Mouse (Mus musculus): ENCODE results near the gene Iscu. TPM values are rescaled to one million over a fixed set of nuclear protein-coding genes. Genes with fewer than 3 reads are reported as not detected.

The Iscu gene
- polyA plus RNA-seq, 1 experiment from 2014 or later, result 132 TPM

- no peaks in the 10 kb centered on the region for H3K36me3 ChIP-seq (ENCODE audit: control insufficient read depth, insufficient read depth, low read length)
- no peak overlapping the region for H3K9ac ChIP-seq (ENCODE audit: low read length)
- no peak overlapping the region for H3K4me3 ChIP-seq (ENCODE audit: control insufficient read depth in 1 of 2, insufficient read depth in 1 of 2, low read depth in 1 of 2, low read length in 2 of 2)
- no peaks in the 10 kb centered on the region for H3K9me3 ChIP-seq (ENCODE audit: control insufficient read depth, low read length)
- ATAC-seq (ENCODE audit: insufficient number of reproducible peaks, insufficient read depth, low FRiP score, low read depth), result no peak
- no peaks in the 10 kb centered on the region for H3K27me3 ChIP-seq (ENCODE audit: control insufficient read depth, insufficient read depth, low read length)
- H3K27ac ChIP-seq (replicated peaks in 1 of 2; ENCODE audit: control insufficient read depth in 1 of 2, insufficient read depth in 1 of 2, low read depth in 2 of 2, low read length in 2 of 2), result no peak overlapping the region
- WGBS, result 66% methylated on average over 14 of the region's 14 CpGs
- no peaks in the 10 kb centered on the region for H3K4me1 ChIP-seq (ENCODE audit: control insufficient read depth in 2 of 2, insufficient read depth in 2 of 2, low read length in 2 of 2)
- no peak overlapping the region for H3K4me2 ChIP-seq (ENCODE audit: low read length)
These were observed 46.0 kb downstream of the Iscu start for GRCm38 (mm10) chr5:113818572-113818971.

- ATAC-seq (ENCODE audit: insufficient number of reproducible peaks, insufficient read depth, low FRiP score, low read depth), result no peak
These were observed 51.7 kb downstream of the Iscu start for GRCm38 (mm10) chr5:113824228-113824627.

GRCm38 (mm10) chr5:113825558-113825957 lies 53.0 kb downstream of the Iscu start:
- Histone ChIP-seq H3K27ac (replicated peaks in 1 of 2; ENCODE audit: control insufficient read depth in 1 of 2, insufficient read depth in 1 of 2, low read depth in 2 of 2, low read length in 2 of 2) (no peak overlapping the region), H3K4me1 (ENCODE audit: control insufficient read depth in 2 of 2, insufficient read depth in 2 of 2, low read length in 2 of 2) (peaks cover 0 to 3% of the 10 kb centered on the region in 2 experiments; a peak in 1 of 4 replicates), H3K36me3 (ENCODE audit: control insufficient read depth, insufficient read depth, low read length) (no peaks in the 10 kb centered on the region), H3K4me2 (ENCODE audit: low read length) (no peak overlapping the region), H3K27me3 (ENCODE audit: control insufficient read depth, insufficient read depth, low read length) (no peaks in the 10 kb centered on the region), H3K9me3 (ENCODE audit: control insufficient read depth, low read length) (no peaks in the 10 kb centered on the region), H3K9ac (ENCODE audit: low read length) (no peak overlapping the region), H3K4me3 (ENCODE audit: control insufficient read depth in 1 of 2, insufficient read depth in 1 of 2, low read depth in 1 of 2, low read length in 2 of 2) (no peak overlapping the region)
- ATAC-seq (ENCODE audit: insufficient number of reproducible peaks, insufficient read depth, low FRiP score, low read depth), result no peak
- WGBS, result 68% methylated on average over 7 of the region's 7 CpGs

More at GRCm38 (mm10) chr5:113824228-113824627, 51.7 kb downstream of the Iscu start:
- Histone ChIP-seq H3K4me3 (ENCODE audit: control insufficient read depth in 1 of 2, insufficient read depth in 1 of 2, low read depth in 1 of 2, low read length in 2 of 2) (no peak overlapping the region), H3K27me3 (ENCODE audit: control insufficient read depth, insufficient read depth, low read length) (no peaks in the 10 kb centered on the region), H3K36me3 (ENCODE audit: control insufficient read depth, insufficient read depth, low read length) (no peaks in the 10 kb centered on the region), H3K4me1 (ENCODE audit: control insufficient read depth in 2 of 2, insufficient read depth in 2 of 2, low read length in 2 of 2) (peaks cover 0 to 3% of the 10 kb centered on the region in 2 experiments; a peak in 1 of 4 replicates), H3K4me2 (ENCODE audit: low read length) (no peak overlapping the region), H3K9me3 (ENCODE audit: control insufficient read depth, low read length) (no peaks in the 10 kb centered on the region), H3K9ac (ENCODE audit: low read length) (no peak overlapping the region), H3K27ac (replicated peaks in 1 of 2; ENCODE audit: control insufficient read depth in 1 of 2, insufficient read depth in 1 of 2, low read depth in 2 of 2, low read length in 2 of 2) (no peak overlapping the region)
- WGBS, result 79% methylated on average over 4 of the region's 4 CpGs

GRCm38 (mm10) chr5:113826619-113827018 lies 54.1 kb downstream of the Iscu start:
- WGBS, result 84% methylated on average over 4 of the region's 4 CpGs
- H3K36me3 ChIP-seq (ENCODE audit: control insufficient read depth, insufficient read depth, low read length), result no peaks in the 10 kb centered on the region
- H3K4me3 ChIP-seq (ENCODE audit: control insufficient read depth in 1 of 2, insufficient read depth in 1 of 2, low read depth in 1 of 2, low read length in 2 of 2), result no peak overlapping the region
- no peaks in the 10 kb centered on the region for H3K9me3 ChIP-seq (ENCODE audit: control insufficient read depth, low read length)
- H3K4me2 ChIP-seq (ENCODE audit: low read length), result no peak overlapping the region
- H3K9ac ChIP-seq (ENCODE audit: low read length), result no peak overlapping the region
- H3K27ac ChIP-seq (replicated peaks in 1 of 2; ENCODE audit: control insufficient read depth in 1 of 2, insufficient read depth in 1 of 2, low read depth in 2 of 2, low read length in 2 of 2), result no peak overlapping the region
- peaks cover 0 to 3% of the 10 kb centered on the region in 2 experiments; a peak in 1 of 4 replicates for H3K4me1 ChIP-seq (ENCODE audit: control insufficient read depth in 2 of 2, insufficient read depth in 2 of 2, low read length in 2 of 2)
- ATAC-seq (ENCODE audit: insufficient number of reproducible peaks, insufficient read depth, low FRiP score, low read depth), result no peak
- no peaks in the 10 kb centered on the region for H3K27me3 ChIP-seq (ENCODE audit: control insufficient read depth, insufficient read depth, low read length)

Other genes with a start within 250 kb of the Iscu start
- 2.2 and 2.6 TPM in 2 replicates for gene Cmklr1, start 122.3 kb upstream of the Iscu start, polyA plus RNA-seq (2014; fragmentation: Nextera tagmentation; extraction: Ambion mirVana)
- gene 1700069L16Rik, start 48.0 kb upstream of the Iscu start, polyA plus RNA-seq (2014; fragmentation: Nextera tagmentation; extraction: Ambion mirVana), result not detected in 2 replicates
- 4.0 and 4.6 TPM in 2 replicates for gene Ficd, start 36.9 kb upstream of the Iscu start, polyA plus RNA-seq (2014; fragmentation: Nextera tagmentation; extraction: Ambion mirVana)
- gene Sart3, start 238 bp upstream of the Iscu start, polyA plus RNA-seq (2014; fragmentation: Nextera tagmentation; extraction: Ambion mirVana), result 25.9 and 27.7 TPM in 2 replicates
- gene Tmem119, start 27.8 kb downstream of the Iscu start, polyA plus RNA-seq (2014; fragmentation: Nextera tagmentation; extraction: Ambion mirVana), result 6.1 and 7.8 TPM in 2 replicates
- gene Selplg, start 59.9 kb downstream of the Iscu start, polyA plus RNA-seq (2014; fragmentation: Nextera tagmentation; extraction: Ambion mirVana), result 2.3 and 3.1 TPM in 2 replicates
- 84.9 and 88.2 TPM in 2 replicates for gene Coro1c, start 136.0 kb downstream of the Iscu start, polyA plus RNA-seq (2014; fragmentation: Nextera tagmentation; extraction: Ambion mirVana)
- gene Ssh1, start 221.1 kb downstream of the Iscu start, polyA plus RNA-seq (2014; fragmentation: Nextera tagmentation; extraction: Ambion mirVana), result 15.1 and 16.4 TPM in 2 replicates
- not detected in 2 replicates for gene Dao, start 231.0 kb downstream of the Iscu start, polyA plus RNA-seq (2014; fragmentation: Nextera tagmentation; extraction: Ambion mirVana)

Measured in heart, embryonic 14.5 days (tissue).